Mouse (Mus musculus) neural tube, postnatal 0 days (tissue): ENCODE results near the gene Tchhl1. TPM values are rescaled to one million over a fixed set of nuclear protein-coding genes. Genes with fewer than 3 reads are reported as not detected.

Source experiments
- microRNA-seq: library from miRNA; unstranded; fragments of <30 nt; microRNA quantifications from one replicate; pipeline ENCODE4, GENCODE M21; 2016
- polyA plus RNA-seq: library from polyadenylated mRNA; unstranded; fragments of >200 nt; fragmentation: Nextera tagmentation; extraction: Ambion mirVana; gene quantifications from 2 replicates; pipeline ENCODE4 v1.2.1, GENCODE M21; 2015

Tchhl1 gene
- polyA plus RNA-seq = not detected in 2 replicates

GRCm38 (mm10) chr3:93468561-93468960, at the start of gene Tchhl1:
TSS of gene Tchhl1 (plus strand) at chr3:93468754.

DNA sequence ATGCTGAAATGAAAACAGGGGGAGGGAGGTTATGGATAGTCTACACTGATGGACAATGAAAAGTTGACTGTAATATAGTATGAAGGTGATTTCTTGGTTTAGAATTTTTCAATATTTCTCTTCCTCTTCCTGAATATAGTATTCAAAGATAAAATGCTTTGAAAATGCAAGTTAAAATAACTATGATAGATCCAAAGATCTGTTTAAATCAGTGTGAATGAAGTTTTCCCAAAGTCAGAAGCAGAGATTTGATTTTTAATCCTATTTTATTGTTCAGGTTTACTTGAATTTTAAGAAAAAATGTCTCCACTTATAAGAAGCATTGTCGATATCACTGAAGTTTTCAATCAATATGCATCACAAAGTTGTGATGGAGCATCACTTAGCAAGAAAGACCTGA, 26.5 kb upstream of the Tchhl1 start, which contains the start of gene Tchh:
Tchh (plus strand) TSS at position 301 of the 400 bp plus-strand sequence.

DNA sequence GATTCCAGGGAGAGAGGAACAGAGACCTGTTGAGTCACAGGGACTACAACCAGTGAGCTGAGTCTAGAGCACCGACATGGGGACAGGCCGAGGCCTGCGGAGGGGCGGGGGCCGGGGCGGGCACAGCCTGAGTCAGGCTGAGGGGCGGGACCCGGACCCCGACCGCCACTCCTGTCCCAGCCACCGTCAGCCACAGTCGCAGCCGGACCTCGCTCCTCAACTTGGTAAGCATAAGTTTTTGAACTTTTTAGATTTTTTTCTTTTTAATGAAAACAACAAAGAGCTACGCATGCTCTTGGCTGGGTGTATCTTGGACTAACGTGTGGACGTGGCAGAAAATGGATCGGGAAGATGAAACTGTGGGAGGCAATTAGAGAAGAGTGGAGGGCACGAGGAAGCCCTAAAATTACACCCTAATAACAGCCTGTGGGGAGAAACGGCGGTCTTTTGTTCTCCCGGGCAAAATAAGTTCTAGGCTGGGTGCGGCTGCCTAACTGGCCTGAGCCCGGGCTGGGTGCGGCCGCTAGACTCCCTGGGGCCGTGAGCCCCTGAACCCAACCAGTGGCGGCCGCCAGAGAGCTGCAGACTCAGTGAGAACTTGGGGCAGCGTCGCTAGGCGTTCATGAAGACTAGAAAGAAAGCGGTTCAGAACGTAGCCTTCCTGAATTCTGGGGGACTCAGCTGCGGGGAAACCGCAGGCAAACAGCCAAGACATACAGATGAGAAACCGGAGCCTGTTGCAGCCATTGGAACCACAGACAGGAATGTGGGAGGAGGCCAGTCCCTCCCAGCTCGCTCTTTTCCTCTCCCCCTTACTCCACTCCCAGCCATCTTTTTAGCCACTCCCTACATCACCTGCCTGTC, 52.0 kb downstream of the Tchhl1 start, which contains the start of gene S100a11:
S100a11 (plus strand) TSS at position 159 of the 864 bp plus-strand sequence.

Small RNA genes within 50 kb of the gene (microRNA-seq; reads per million reads assigned to microRNA genes)
- gene Gm22752 = not detected

Other genes starting within 250 kb of the Tchhl1 start
- not detected in 2 replicates for gene Flg, start 195.2 kb upstream of the Tchhl1 start, polyA plus RNA-seq
- gene Hrnr, start 149.0 kb upstream of the Tchhl1 start, polyA plus RNA-seq = not detected in 2 replicates
- not detected in 2 replicates for gene Rptn, start 75.1 kb upstream of the Tchhl1 start, polyA plus RNA-seq
- 2.3 and 2.4 TPM in 2 replicates for gene Tchh, start 26.4 kb upstream of the Tchhl1 start, polyA plus RNA-seq
- 183 and 271 TPM in 2 replicates for gene S100a11, start 51.7 kb downstream of the Tchhl1 start, polyA plus RNA-seq
- 208 and 281 TPM in 2 replicates for gene S100a10, start 86.3 kb downstream of the Tchhl1 start, polyA plus RNA-seq
- not detected in 2 replicates for gene Tdpoz2, start 183.9 kb downstream of the Tchhl1 start, polyA plus RNA-seq
- not detected in 2 replicates for gene Tdpoz1, start 207.6 kb downstream of the Tchhl1 start, polyA plus RNA-seq
- gene Gm37596, start 224.3 kb downstream of the Tchhl1 start, polyA plus RNA-seq = not detected in 2 replicates